In genomic region chr14:103951899-103952298, GRCm38 (mm10) we compare ENCODE assay signal across 34 mouse cellular contexts.
"Had no signal": no experiment of that assay in that cellular context is flagged by ENCODE, and none has a peak within 500 bp of the region (broad histone marks: within the 10 kb centered on the region; RNA-seq: fewer than 3 reads in every experiment).

No protein-coding gene starts in this region.

- H3K9ac ChIP-seq: heart, embryonic 12.5 days; heart, embryonic 13.5 days; heart, embryonic 15.5 days; hindbrain, embryonic 12.5 days; hindbrain, embryonic 13.5 days; hindbrain, embryonic 14.5 days; hindbrain, embryonic 15.5 days; intestine, embryonic 15.5 days; kidney, embryonic 15.5 days had no signal

- H3K4me2 ChIP-seq: heart, embryonic 11.5 days; heart, embryonic 12.5 days; heart, embryonic 13.5 days; heart, embryonic 15.5 days; hindbrain, embryonic 12.5 days; hindbrain, embryonic 13.5 days; hindbrain, embryonic 14.5 days; hindbrain, embryonic 15.5 days; intestine, embryonic 15.5 days; kidney, embryonic 15.5 days had no signal

- H3K27ac ChIP-seq: heart, embryonic 10.5 days; heart, embryonic 13.5 days; heart, embryonic 15.5 days; hindbrain, embryonic 10.5 days; hindbrain, embryonic 12.5 days; hindbrain, embryonic 13.5 days; hindbrain, embryonic 14.5 days; hindbrain, embryonic 15.5 days; hindbrain, postnatal 0 days; intestine, embryonic 15.5 days; kidney, embryonic 15.5 days; kidney, postnatal 0 days; layer of hippocampus, adult 2 months had no signal

- H3K27me3 ChIP-seq: heart, embryonic 12.5 days; heart, embryonic 13.5 days; heart, embryonic 15.5 days; hindbrain, embryonic 12.5 days; hindbrain, embryonic 13.5 days; hindbrain, embryonic 15.5 days; intestine, embryonic 15.5 days; kidney, embryonic 15.5 days had no signal

- H3K4me1 ChIP-seq: heart, embryonic 10.5 days; heart, embryonic 12.5 days; heart, embryonic 15.5 days; intestine, embryonic 15.5 days had no signal

- ATAC-seq: hindbrain, embryonic 16.5 days; hindbrain, postnatal 0 days; inflammation-experienced regulatory T-cells, adult 6 months; intestine, embryonic 15.5 days; intestine, embryonic 16.5 days; intestine, postnatal 0 days had no signal

- DNase-seq: heart, postnatal 10 days; heart, postnatal 36 days; heart, postnatal 4 days; kidney, adult 11 months; kidney, adult 18-20 months; kidney, adult 2 months; kidney, adult 8-10 months; kidney, adult 9 months; kidney, postnatal 10 days; kidney, postnatal 14 days; kidney, postnatal 25 days; kidney, postnatal 36 days; kidney, postnatal 4 days; layer of hippocampus, adult 9-11 months; layer of hippocampus, postnatal 36 days had no signal

- H3K36me3 ChIP-seq: heart, embryonic 10.5 days; heart, embryonic 12.5 days; heart, embryonic 13.5 days; heart, embryonic 15.5 days; hindbrain, embryonic 10.5 days; hindbrain, embryonic 12.5 days; hindbrain, embryonic 13.5 days; hindbrain, embryonic 15.5 days; intestine, embryonic 15.5 days; kidney, embryonic 15.5 days had no signal

- H3K9me3 ChIP-seq: heart, embryonic 10.5 days; heart, embryonic 12.5 days; heart, embryonic 13.5 days; heart, embryonic 15.5 days; hindbrain, embryonic 10.5 days; hindbrain, embryonic 12.5 days; hindbrain, embryonic 13.5 days; hindbrain, embryonic 15.5 days; intestine, embryonic 15.5 days; kidney, embryonic 15.5 days had no signal

- H3K4me3 ChIP-seq: heart, embryonic 10.5 days; heart, embryonic 12.5 days; heart, embryonic 13.5 days; heart, embryonic 15.5 days; hindbrain, embryonic 10.5 days; hindbrain, embryonic 12.5 days; hindbrain, embryonic 13.5 days; hindbrain, embryonic 15.5 days; intestine, embryonic 15.5 days; kidney, embryonic 15.5 days; layer of hippocampus, adult 2 months had no signal
